Mouse (Mus musculus) kidney, embryonic 16.5 days (tissue): ENCODE measurements at regions not wholly inside any gene's neighbourhood (a gene's known extent, or its start where the extent isn't known, plus 50 kb on each side); places are given as distances from the start of the nearest gene placed in this dataset.

Source experiments
- ATAC-seq: fragments of 200-750 bp; cut with Nextera tagmentation; 2 replicates; pipeline ENCODE4 v1.8.0; 2017; ENCODE audit warnings: moderate TSS enrichment; ENCODE audit not compliant: low FRiP score, low TSS enrichment
- H3K27ac ChIP-seq: fragments of 300-500 bp; sonication (generic); 2 replicates; pipeline ENCODE4 v1.5.1; 2014; ENCODE audit warnings: low read length
- H3K27me3 ChIP-seq: fragments of 300-500 bp; sonication (generic); 2 replicates; pipeline ENCODE4 v1.6.1; 2014; ENCODE audit warnings: low read length, control low read depth, mixed read lengths; ENCODE audit not compliant: insufficient read depth
- H3K36me3 ChIP-seq: fragments of 300-500 bp; sonication (generic); 2 replicates; pipeline ENCODE4 v1.6.1; 2014; ENCODE audit warnings: low read length, control low read depth, mixed read lengths; ENCODE audit not compliant: insufficient read depth
- H3K4me1 ChIP-seq: fragments of 300-500 bp; sonication (generic); 2 replicates; pipeline ENCODE4 v1.6.1; 2014; ENCODE audit warnings: low read length, control low read depth, mixed read lengths; ENCODE audit not compliant: insufficient read depth
- H3K4me2 ChIP-seq: fragments of 300-500 bp; sonication (generic); replicated peaks from 2 replicates; pipeline ENCODE4 v1.6.1; 2014; ENCODE audit warnings: low read depth, low read length
- H3K4me3 ChIP-seq: fragments of 300-500 bp; sonication (generic); 2 replicates; pipeline ENCODE4 v1.5.1; 2014; ENCODE audit warnings: mild to moderate bottlenecking, low read length
- H3K9ac ChIP-seq: fragments of 300-500 bp; sonication (generic); replicated peaks from 2 replicates; pipeline ENCODE4 v1.6.1; 2014; ENCODE audit warnings: low read length
- H3K9me3 ChIP-seq: fragments of 300-500 bp; sonication (generic); 2 replicates; pipeline ENCODE4 v1.6.1; 2016; ENCODE audit warnings: low read length, control low read depth
- WGBS: fragments of 180-500 bp; shearing (Covaris S2); extraction: QIAGEN DNeasy Blood & Tissue Kit; methylation state at CpG from one replicate; pipeline ENCODE4 v1.1.7; 2014; 5-methylcytosine and 5-hydroxymethylcytosine counted together

- Histone ChIP-seq H3K9me3 (peaks cover 9% of the 10 kb centered on the region), H3K27ac (no peak overlapping the region), H3K4me2 (no peak overlapping the region), H3K27me3 (no peaks in the 10 kb centered on the region), H3K4me1 (0 out of 2 replicates have a peak, but pooled peaks cover 7% of the 10 kb centered on the region), H3K36me3 (no peaks in the 10 kb centered on the region), H3K4me3 (no peak overlapping the region), H3K9ac (no peak overlapping the region)
- WGBS = 32% methylated on average over 1 of the region's 1 CpGs
- no peak for ATAC-seq
Measured at GRCm38 (mm10) chr8:89270001-89270400, 226.0 kb upstream of the Sall1 start.

DNA sequence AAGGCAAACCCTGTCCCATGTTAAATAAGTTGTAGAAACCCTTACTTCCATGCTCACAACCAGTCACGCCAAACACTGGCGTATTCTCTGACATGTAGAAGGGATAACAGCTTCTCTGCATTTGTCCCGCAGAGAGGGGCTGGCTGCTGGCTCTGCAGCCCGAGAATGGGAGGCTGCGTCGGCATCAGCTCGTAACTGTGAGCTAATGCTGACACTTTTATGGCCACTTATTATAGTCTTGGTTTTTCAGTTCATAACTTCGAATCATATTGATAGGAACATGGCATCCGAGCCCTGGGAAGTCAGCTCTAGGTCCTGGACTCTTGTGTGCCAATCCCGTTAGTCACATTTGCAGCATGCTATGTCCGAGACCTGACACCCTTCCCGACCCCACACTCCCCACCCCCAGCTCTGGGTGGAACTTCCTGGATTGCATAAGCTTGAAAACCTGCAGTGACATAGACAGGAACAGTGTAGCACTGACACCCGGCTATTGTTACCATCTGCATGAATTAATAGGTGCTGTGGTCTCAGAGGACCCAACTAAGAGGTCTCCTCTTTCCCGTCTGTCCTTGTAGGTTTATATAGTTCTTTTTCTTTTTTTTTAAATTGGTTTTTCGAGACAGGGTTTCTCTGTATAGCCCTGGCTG lies 217.3 kb upstream of the Sall1 start:
- Histone ChIP-seq H3K4me2 (peak overlapping the region; percentile 11; the same call in 1 of the 2 replicates), H3K27me3 (no peaks in the 10 kb centered on the region), H3K9me3 (peaks cover 10% of the 10 kb centered on the region), H3K9ac (no peak overlapping the region), H3K4me1 (no peaks in the 10 kb centered on the region), H3K4me3 (no peak overlapping the region), H3K27ac (no peak overlapping the region), H3K36me3 (no peaks in the 10 kb centered on the region)
- WGBS = 31% methylated on average over 15 of the region's 15 CpGs
- no peak for ATAC-seq

GRCm38 (mm10) chr8:89259881-89260280 lies 215.9 kb upstream of the Sall1 start:
- Histone ChIP-seq H3K4me1 (no peaks in the 10 kb centered on the region), H3K4me3 (no peak overlapping the region), H3K36me3 (no peaks in the 10 kb centered on the region), H3K27me3 (no peaks in the 10 kb centered on the region), H3K4me2 (no peak overlapping the region), H3K9ac (no peak overlapping the region), H3K9me3 (peaks cover 5% of the 10 kb centered on the region; the same call in 1 of the 2 replicates), H3K27ac (no peak overlapping the region)
- WGBS = 59% methylated on average over 5 of the region's 5 CpGs
- no peak for ATAC-seq

- Histone ChIP-seq H3K27ac (no peak overlapping the region), H3K27me3 (peaks cover 11% of the 10 kb centered on the region; the same call in 1 of the 2 replicates), H3K36me3 (no peaks in the 10 kb centered on the region), H3K9me3 (no peaks in the 10 kb centered on the region), H3K4me1 (peaks cover 4% of the 10 kb centered on the region; the same call in 1 of the 2 replicates), H3K4me3 (no peak overlapping the region), H3K9ac (no peak overlapping the region), H3K4me2 (no peak overlapping the region)
- 69% methylated on average over 4 of the region's 4 CpGs for WGBS
- ATAC-seq = no peak
Measured at GRCm38 (mm10) chr8:89246342-89246741, 202.4 kb upstream of the Sall1 start.

GRCm38 (mm10) chr8:89245131-89245751 lies 201.3 kb upstream of the Sall1 start:
- no peak for ATAC-seq
- no peaks in the 10 kb centered on the region for H3K36me3 ChIP-seq
- H3K9ac ChIP-seq = peak overlapping the region; percentile 27; the same call in 1 of the 2 replicates
- H3K4me2 ChIP-seq = peak overlapping the region; percentile 48
- no peaks in the 10 kb centered on the region for H3K9me3 ChIP-seq
- 21% methylated on average over 25 of the region's 25 CpGs for WGBS
- H3K27ac ChIP-seq = no peak overlapping the region
- peaks cover 11% of the 10 kb centered on the region; the same call in 1 of the 2 replicates for H3K27me3 ChIP-seq
- H3K4me3 ChIP-seq = peak overlapping the region; percentile 28; the same call in 1 of the 2 replicates
- H3K4me1 ChIP-seq = peaks cover 4% of the 10 kb centered on the region; the same call in 1 of the 2 replicates

GRCm38 (mm10) chr8:89241686-89242085 lies 197.7 kb upstream of the Sall1 start:
- ATAC-seq = no peak
- 33% methylated on average over 5 of the region's 5 CpGs for WGBS

DNA sequence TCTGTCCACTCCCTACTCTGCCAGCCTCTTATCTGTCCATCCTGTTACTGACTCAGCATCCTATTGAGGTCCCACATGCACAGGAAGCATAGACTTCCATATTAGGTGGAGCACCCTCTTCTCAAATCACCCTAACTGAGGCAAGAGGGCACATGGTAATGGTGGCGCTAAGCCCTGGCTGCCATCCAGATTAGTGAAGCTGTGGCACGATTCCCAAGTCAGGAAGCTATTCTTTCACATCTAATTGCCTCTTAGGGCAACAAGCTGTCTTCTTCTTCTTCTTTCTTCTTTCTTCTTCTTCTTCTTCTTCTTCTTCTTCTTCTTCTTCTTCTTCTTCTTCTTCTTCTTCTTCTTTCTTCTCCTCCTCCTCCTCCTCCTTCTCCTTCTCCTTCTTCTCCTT lies 195.7 kb upstream of the Sall1 start:
- ATAC-seq = no peak
- H3K27me3 ChIP-seq = peaks cover 7% of the 10 kb centered on the region; the same call in 1 of the 2 replicates
- peaks cover 4% of the 10 kb centered on the region; the same call in 1 of the 2 replicates for H3K4me1 ChIP-seq
- no peak overlapping the region for H3K9ac ChIP-seq
- no peaks in the 10 kb centered on the region for H3K9me3 ChIP-seq
- H3K4me3 ChIP-seq = no peak overlapping the region
- H3K36me3 ChIP-seq = no peaks in the 10 kb centered on the region
- WGBS = 81% methylated on average over 2 of the region's 2 CpGs
- H3K4me2 ChIP-seq = no peak overlapping the region
- H3K27ac ChIP-seq = no peak overlapping the region

More at GRCm38 (mm10) chr8:89241686-89242085, 197.7 kb upstream of the Sall1 start:
- H3K36me3 ChIP-seq = no peaks in the 10 kb centered on the region
- peaks cover 11% of the 10 kb centered on the region; the same call in 1 of the 2 replicates for H3K27me3 ChIP-seq
- no peak overlapping the region for H3K4me2 ChIP-seq
- no peak overlapping the region for H3K9ac ChIP-seq
- H3K27ac ChIP-seq = no peak overlapping the region
- no peaks in the 10 kb centered on the region for H3K9me3 ChIP-seq
- peaks cover 4% of the 10 kb centered on the region; the same call in 1 of the 2 replicates for H3K4me1 ChIP-seq
- no peak overlapping the region for H3K4me3 ChIP-seq

DNA sequence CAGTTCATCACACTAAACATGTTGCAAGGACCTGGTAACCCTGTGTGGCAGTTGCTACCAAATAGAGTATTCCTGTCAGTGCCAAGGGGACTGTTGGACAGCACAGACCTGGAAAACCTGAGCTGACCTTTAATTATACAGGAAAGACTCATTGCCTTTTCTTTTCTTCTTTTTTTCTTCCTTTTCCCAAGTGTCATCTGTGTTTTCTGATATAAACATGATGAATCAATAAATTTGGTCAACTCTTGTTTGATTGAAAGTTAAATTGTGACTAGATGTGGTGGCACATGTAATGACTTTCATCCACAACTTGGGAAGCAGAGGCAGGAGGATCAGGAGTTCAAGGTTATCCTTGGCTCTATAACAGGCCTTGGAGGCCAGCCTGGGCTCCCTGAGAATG lies 190.1 kb upstream of the Sall1 start:
- no peak overlapping the region for H3K9ac ChIP-seq
- no peaks in the 10 kb centered on the region for H3K9me3 ChIP-seq
- H3K36me3 ChIP-seq = no peaks in the 10 kb centered on the region
- no peak overlapping the region for H3K27ac ChIP-seq
- no peak overlapping the region for H3K4me3 ChIP-seq
- no peaks in the 10 kb centered on the region for H3K4me1 ChIP-seq
- no peak for ATAC-seq
- no peak overlapping the region for H3K4me2 ChIP-seq
- H3K27me3 ChIP-seq = no peaks in the 10 kb centered on the region

- H3K27ac ChIP-seq = no peak overlapping the region
- no peak overlapping the region for H3K4me2 ChIP-seq
- 73% methylated on average over 1 of the region's 1 CpGs for WGBS
- H3K4me1 ChIP-seq = no peaks in the 10 kb centered on the region
- H3K4me3 ChIP-seq = no peak overlapping the region
- H3K27me3 ChIP-seq = no peaks in the 10 kb centered on the region
- no peak overlapping the region for H3K9ac ChIP-seq
- no peak for ATAC-seq
- no peaks in the 10 kb centered on the region for H3K9me3 ChIP-seq
- H3K36me3 ChIP-seq = no peaks in the 10 kb centered on the region
Measured at GRCm38 (mm10) chr8:89232318-89232717, 188.4 kb upstream of the Sall1 start.

GRCm38 (mm10) chr8:89229144-89229543 lies 185.2 kb upstream of the Sall1 start:
- 77% methylated on average over 3 of the region's 3 CpGs for WGBS

More at GRCm38 (mm10) chr8:89229144-89229543, 185.2 kb upstream of the Sall1 start:
- no peaks in the 10 kb centered on the region for H3K36me3 ChIP-seq
- H3K27ac ChIP-seq = no peak overlapping the region
- no peak overlapping the region for H3K4me2 ChIP-seq
- no peaks in the 10 kb centered on the region for H3K27me3 ChIP-seq
- no peak overlapping the region for H3K9ac ChIP-seq
- H3K9me3 ChIP-seq = no peaks in the 10 kb centered on the region
- H3K4me3 ChIP-seq = no peak overlapping the region
- no peaks in the 10 kb centered on the region for H3K4me1 ChIP-seq
- ATAC-seq = no peak
